Mouse (Mus musculus): ENCODE measurements around the gene Unc13a. TPM values are rescaled to one million over a fixed set of nuclear protein-coding genes. Genes with fewer than 3 reads are reported as not detected.
A peak's percentile ranks its signal among the peaks of the same experiment; 100 is the strongest.
"Not testable (repeated sequence)": the region's sequence is repeated elsewhere in the genome, so short reads cannot be mapped to it uniquely, and the experiment has no call there.

The Unc13a gene
- 0.58 and 2.0 TPM in 2 replicates for polyA plus RNA-seq (2012; rRNA removed)

- DNase-seq (ENCODE audit: low read depth), result no peak
Observed at GRCm38 (mm10) chr8:71671549-71671965, at the start of gene Unc13a. Gene Unc13a (minus strand): TSS chr8:71671757.

GRCm38 (mm10) chr8:71719928-71720457 lies 48.4 kb upstream of the Unc13a start:
- DNase-seq (ENCODE audit: low read depth), result no peak

- no peak for DNase-seq (ENCODE audit: low read depth)
Observed at GRCm38 (mm10) chr8:71719218-71719617, 47.7 kb upstream of the Unc13a start.

- DNase-seq (ENCODE audit: low read depth), result no peak
Observed at GRCm38 (mm10) chr8:71718252-71718651, 46.7 kb upstream of the Unc13a start.

- DNase-seq (ENCODE audit: low read depth), result no peak
Observed at GRCm38 (mm10) chr8:71717096-71717495, 45.5 kb upstream of the Unc13a start.

GRCm38 (mm10) chr8:71716561-71717053 lies 45.0 kb upstream of the Unc13a start:
- no peak for DNase-seq (ENCODE audit: low read depth)

- DNase-seq (ENCODE audit: low read depth), result no peak
Observed at GRCm38 (mm10) chr8:71715531-71715930, 44.0 kb upstream of the Unc13a start.

GRCm38 (mm10) chr8:71711574-71711973 lies 40.0 kb upstream of the Unc13a start:
- DNase-seq (ENCODE audit: low read depth), result no peak

- peak; percentile 17 for DNase-seq (ENCODE audit: low read depth)
Observed at GRCm38 (mm10) chr8:71709800-71710446, 38.4 kb upstream of the Unc13a start.

GRCm38 (mm10) chr8:71709134-71709799 lies 37.7 kb upstream of the Unc13a start:
- no peak for DNase-seq (ENCODE audit: low read depth)

- DNase-seq (ENCODE audit: low read depth), result no peak
Observed at GRCm38 (mm10) chr8:71707874-71708273, 36.3 kb upstream of the Unc13a start.

- DNase-seq (ENCODE audit: low read depth), result not testable (repeated sequence)
Observed at GRCm38 (mm10) chr8:71703400-71703799, 31.8 kb upstream of the Unc13a start.

- DNase-seq (ENCODE audit: low read depth), result peak; percentile 23
Observed at GRCm38 (mm10) chr8:71702923-71703322, 31.4 kb upstream of the Unc13a start.

- no peak for DNase-seq (ENCODE audit: low read depth)
Observed at GRCm38 (mm10) chr8:71702087-71702432, 30.5 kb upstream of the Unc13a start.

- DNase-seq (ENCODE audit: low read depth), result no peak
Observed at GRCm38 (mm10) chr8:71701414-71702086, 30.0 kb upstream of the Unc13a start, which contains the start of gene B3gnt3. Gene B3gnt3 (minus strand): TSS chr8:71701789.

- no peak for DNase-seq (ENCODE audit: low read depth)
Observed at GRCm38 (mm10) chr8:71700493-71701269, 29.1 kb upstream of the Unc13a start.

- not testable (repeated sequence) for DNase-seq (ENCODE audit: low read depth)
Observed at GRCm38 (mm10) chr8:71695456-71695855, 23.9 kb upstream of the Unc13a start.

GRCm38 (mm10) chr8:71693166-71694041 lies 21.8 kb upstream of the Unc13a start:
- DNase-seq (ENCODE audit: low read depth), result no peak

GRCm38 (mm10) chr8:71692509-71692908 lies 21.0 kb upstream of the Unc13a start:
- DNase-seq (ENCODE audit: low read depth), result no peak

GRCm38 (mm10) chr8:71689028-71689427 lies 17.5 kb upstream of the Unc13a start, which contains the start of gene Insl3:
Gene Insl3 (plus strand): TSS chr8:71689214.
- no peak for DNase-seq (ENCODE audit: low read depth)

Measured in gonadal fat pad, adult 2 months (tissue).